Comparison of ENCODE assay signal across 11 mouse cellular contexts in genomic region chr3:79039666-79040450, GRCm38 (mm10).
DNase-seq lines count a peak whose midpoint lies in the region; ATAC-seq lines count a peak whose summit lies in the region.
"Had no signal": no experiment of that assay in that cellular context is flagged by ENCODE, and none has a peak within 500 bp of the region (broad histone marks: within the 10 kb centered on the region; RNA-seq: fewer than 3 reads in every experiment).

No protein-coding gene starts in this region.

- peak; percentile 4 for DNase-seq in kidney, adult 11 months
- DNase-seq in kidney, adult 18-20 months, result no peak
- DNase-seq in ES-CJ7 (ENCODE audit: low read depth, low spot score), result peak; percentile 91
- DNase-seq in lung, postnatal 10 days, result peak; percentile 49
- DNase-seq in frontal cortex, adult 2 months (ENCODE audit: extremely low spot score in 1 of 2, low spot score in 1 of 2), result no peak
- no peak for DNase-seq in right cerebral cortex, postnatal 25 days
- DNase-seq in frontal cortex, postnatal 10 days (ENCODE audit: low spot score in 2 of 2), result no peak
- DNase-seq: cerebellum, adult 2 months; right cerebral cortex, adult 18-20 months; thymus, adult 18-20 months had no signal

- peak; percentile 98 for ATAC-seq in common myeloid progenitor, adult 5-6 weeks (replicated peaks; ENCODE audit: low read depth, poor library complexity, severe bottlenecking)

Comparison
In these comparisons a context has a peak if more than half of its experiments do, and no peak if none do; other contexts are left out.
1. DNase-seq: peak in kidney, adult 11 months (single experiment), ES-CJ7 (single experiment) and lung, postnatal 10 days (single experiment); none in kidney, adult 18-20 months (single experiment), frontal cortex, adult 2 months (0 of 2), right cerebral cortex, postnatal 25 days (single experiment) and frontal cortex, postnatal 10 days (0 of 2).